Mouse (Mus musculus): ENCODE data around the gene Dapk2.

- peak; percentile 53 for TF ChIP-seq EP300 (IDR thresholded peaks at IDR 0.05; ENCODE audit: low read depth)
- no peak; the same call in 1 of the 2 replicates for TF ChIP-seq CTCF (IDR thresholded peaks at IDR 0.05; ENCODE audit: low read depth)
Measured at GRCm38 (mm10) chr9:66213386-66214032, 55.5 kb downstream of the Dapk2 start.

Measured in liver, embryonic 14.5 days (tissue).